Mouse (Mus musculus) retina, adult 2 months (tissue): ENCODE results near the gene Dnajb2.
"Not testable (repeated sequence)": the region's sequence is repeated elsewhere in the genome, so short reads cannot be mapped to it uniquely, and the experiment has no call there.

Source experiments
- DNase-seq: peaks from one replicate; pipeline ENCODE4 v3.0.0-alpha.2; 2012; ENCODE audit warnings: low read depth, low spot score

Dnajb2 gene

GRCm38 (mm10) chr1:75218227-75219001, 17.8 kb upstream of the Dnajb2 start:
- no peak for DNase-seq

GRCm38 (mm10) chr1:75219078-75219477, 17.1 kb upstream of the Dnajb2 start:
- DNase-seq, result peak; percentile 84

- DNase-seq, result no peak
These were observed 16.7 kb upstream of the Dnajb2 start, which contains the start of gene Tuba4a for GRCm38 (mm10) chr1:75219531-75219930. TSS of gene Tuba4a (minus strand) at chr1:75219865.

GRCm38 (mm10) chr1:75221538-75221937, 14.7 kb upstream of the Dnajb2 start:
- DNase-seq, result no peak

GRCm38 (mm10) chr1:75222926-75223325, 13.3 kb upstream of the Dnajb2 start:
- DNase-seq, result no peak

- DNase-seq, result no peak
These were observed 12.7 kb upstream of the Dnajb2 start for GRCm38 (mm10) chr1:75223532-75223931.

GRCm38 (mm10) chr1:75225473-75225872, 10.7 kb upstream of the Dnajb2 start:
- DNase-seq, result no peak

- no peak for DNase-seq
These were observed 10.1 kb upstream of the Dnajb2 start for GRCm38 (mm10) chr1:75226138-75226537.

- DNase-seq, result no peak
These were observed 8.6 kb upstream of the Dnajb2 start for GRCm38 (mm10) chr1:75227653-75228052.

- DNase-seq, result no peak
These were observed 7.0 kb upstream of the Dnajb2 start for GRCm38 (mm10) chr1:75229158-75229557.

- no peak for DNase-seq
These were observed 5.7 kb upstream of the Dnajb2 start for GRCm38 (mm10) chr1:75230335-75230994.

- DNase-seq, result no peak
These were observed 5.0 kb upstream of the Dnajb2 start for GRCm38 (mm10) chr1:75231224-75231623.

GRCm38 (mm10) chr1:75231664-75232152, 4.5 kb upstream of the Dnajb2 start, which contains the start of gene A630095N17Rik:
TSS of gene A630095N17Rik (minus strand) at chr1:75232102.
- DNase-seq, result no peak

- not testable (repeated sequence) for DNase-seq
These were observed 3.7 kb upstream of the Dnajb2 start for GRCm38 (mm10) chr1:75232489-75232888.

GRCm38 (mm10) chr1:75234606-75235005, 1.6 kb upstream of the Dnajb2 start:
- DNase-seq, result no peak

GRCm38 (mm10) chr1:75239591-75239990, 3.4 kb downstream of the Dnajb2 start:
- no peak for DNase-seq

GRCm38 (mm10) chr1:75243411-75243810, 7.2 kb downstream of the Dnajb2 start:
- DNase-seq, result no peak

GRCm38 (mm10) chr1:75244175-75244826, 8.1 kb downstream of the Dnajb2 start:
- DNase-seq, result no peak

- peak; percentile 65 for DNase-seq
These were observed 8.6 kb downstream of the Dnajb2 start for GRCm38 (mm10) chr1:75244836-75245235.

- no peak for DNase-seq
These were observed 11.1 kb downstream of the Dnajb2 start for GRCm38 (mm10) chr1:75247071-75247930.

GRCm38 (mm10) chr1:75248041-75248772, 12.0 kb downstream of the Dnajb2 start:
- no peak for DNase-seq
